Mouse (Mus musculus): ENCODE results near the gene Nme8.

DNA sequence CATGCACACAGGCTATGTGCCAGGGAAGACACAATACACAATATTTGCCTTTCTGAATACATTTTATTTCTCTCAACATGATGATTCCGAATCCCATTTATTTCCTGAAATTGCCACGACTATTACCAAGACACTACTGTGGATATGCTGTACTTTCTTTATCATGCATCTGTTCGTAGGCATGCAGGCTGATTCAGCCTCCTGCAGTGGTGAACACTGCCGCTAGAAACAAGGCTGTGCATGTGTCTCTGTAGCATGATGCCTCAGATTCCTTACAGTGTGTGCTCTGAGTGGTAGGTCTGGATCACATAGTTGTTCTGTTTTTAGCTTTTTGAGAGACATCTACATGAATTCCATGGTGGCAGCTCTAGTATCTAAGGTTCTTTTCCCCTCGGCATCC is 37.0 kb upstream of the Nme8 start:
- TF ChIP-seq CTCF (IDR thresholded peaks at IDR 0.05; ENCODE audit: insufficient read depth, low read length) (no peak), POLR2A (IDR thresholded peaks at IDR 0.05; ENCODE audit: borderline replicate concordance, extremely low read depth, low read depth, low read length) (no peak)

All from lung, adult 2 months (tissue).